Mouse (Mus musculus) cerebellum, adult 8-10 months (tissue): ENCODE data around the gene Hspa2.
"Not testable (repeated sequence)": the region's sequence is repeated elsewhere in the genome, so short reads cannot be mapped to it uniquely, and the experiment has no call there.

ENCODE experiments used
- DNase-seq: peaks from one replicate; pipeline ENCODE4 v3.0.0; 2022

The Hspa2 gene

GRCm38 (mm10) chr12:76435549-76435948 is 31.6 kb downstream of the Hspa2 start:
- no peak for DNase-seq

GRCm38 (mm10) chr12:76443488-76443887 is 39.5 kb downstream of the Hspa2 start:
- DNase-seq, result not testable (repeated sequence)

DNA sequence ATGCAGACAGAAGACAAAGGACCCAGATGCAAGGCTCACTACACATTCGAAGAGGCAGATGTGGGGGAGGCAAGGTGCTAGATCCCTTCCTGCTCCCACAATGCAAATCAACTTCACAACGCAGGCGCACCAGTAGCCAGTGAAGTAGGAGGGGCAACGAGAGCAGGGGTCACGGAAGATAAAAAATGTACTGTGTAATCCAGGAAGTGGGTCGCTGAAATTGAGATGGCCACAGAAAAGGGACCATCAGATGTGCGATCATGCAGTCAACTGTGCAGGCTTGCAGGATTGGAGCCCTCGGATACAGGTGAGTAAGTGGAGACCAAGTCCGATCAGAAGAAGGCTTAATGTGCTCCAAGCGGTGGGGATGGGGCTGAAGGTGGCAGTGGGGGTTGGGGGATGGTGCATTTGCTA is 40.4 kb downstream of the Hspa2 start:
- no peak for DNase-seq

- no peak for DNase-seq
These were observed 40.9 kb downstream of the Hspa2 start for GRCm38 (mm10) chr12:76444862-76445261.

- no peak for DNase-seq
These were observed 42.2 kb downstream of the Hspa2 start for GRCm38 (mm10) chr12:76446201-76446600.

DNA sequence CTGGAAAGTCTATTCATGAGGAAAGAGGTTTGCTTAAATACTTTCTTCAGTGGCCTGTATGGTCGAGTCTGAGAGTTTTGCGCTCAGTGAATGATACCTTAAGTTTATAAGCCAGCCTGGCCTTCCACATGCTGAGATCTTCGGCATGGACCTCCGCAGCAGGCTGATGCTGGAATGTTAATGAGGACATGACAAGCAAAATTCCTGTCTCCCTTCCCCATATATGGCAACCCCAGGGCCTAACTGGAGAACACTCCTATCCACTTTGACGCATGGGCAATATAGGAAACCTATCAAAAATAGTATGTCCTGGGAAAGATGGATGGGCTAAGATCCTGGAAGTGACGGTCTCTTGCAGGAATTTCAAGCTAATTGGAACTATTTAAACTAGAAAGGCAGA is 44.2 kb downstream of the Hspa2 start:
- DNase-seq, result no peak

- DNase-seq, result no peak
These were observed 48.2 kb downstream of the Hspa2 start for GRCm38 (mm10) chr12:76452203-76452602.
